Mouse (Mus musculus) stomach, embryonic 14.5 days (tissue): ENCODE measurements around the gene Ctnnal1. TPM values are rescaled to one million over a fixed set of nuclear protein-coding genes. Genes with fewer than 3 reads are reported as not detected.
"Not testable (repeated sequence)": the region's sequence is repeated elsewhere in the genome, so short reads cannot be mapped to it uniquely, and the experiment has no call there.

Source experiments
- ATAC-seq: fragments of 200-750 bp; cut with Nextera tagmentation; 2 replicates; pipeline ENCODE4 v1.8.0; 2017; ENCODE audit warnings: low read depth, moderate TSS enrichment; ENCODE audit not compliant: insufficient number of reproducible peaks, insufficient read depth, low FRiP score
- H3K27ac ChIP-seq: fragments of 300-500 bp; sonication (generic); 2 replicates; pipeline ENCODE4 v1.5.1; 2014; ENCODE audit warnings: mild to moderate bottlenecking, low read length, moderate library complexity, mixed read lengths
- H3K27me3 ChIP-seq: fragments of 300-500 bp; sonication (generic); 2 replicates; pipeline ENCODE4 v1.6.1; 2014; ENCODE audit warnings: low read length, control low read depth, mixed read lengths; ENCODE audit not compliant: control insufficient read depth, insufficient read depth
- H3K36me3 ChIP-seq: fragments of 300-500 bp; sonication (generic); 2 replicates; pipeline ENCODE4 v1.6.1; 2014; ENCODE audit warnings: mild to moderate bottlenecking, control low read depth, low read length, moderate library complexity, mixed read lengths; ENCODE audit not compliant: control insufficient read depth, insufficient read depth
- H3K4me1 ChIP-seq: fragments of 300-500 bp; sonication (generic); 2 replicates; pipeline ENCODE4 v1.6.1; 2014; ENCODE audit warnings: low read length, control low read depth, mixed read lengths; ENCODE audit not compliant: control insufficient read depth, insufficient read depth
- H3K4me2 ChIP-seq: fragments of 300-500 bp; sonication (generic); replicated peaks from 2 replicates; pipeline ENCODE4 v1.6.1; 2014; ENCODE audit warnings: low read depth, low read length, control low read depth
- H3K4me3 ChIP-seq: fragments of 300-500 bp; sonication (generic); 2 replicates; pipeline ENCODE4 v1.5.1; 2014; ENCODE audit warnings: low read depth, low read length, control low read depth
- H3K9ac ChIP-seq: fragments of 300-500 bp; sonication (generic); replicated peaks from 2 replicates; pipeline ENCODE4 v1.6.1; 2014; ENCODE audit warnings: low read depth, mild to moderate bottlenecking, control low read depth, low read length, moderate library complexity, mixed read lengths
- H3K9me3 ChIP-seq: fragments of 300-500 bp; sonication (generic); 2 replicates; pipeline ENCODE4 v1.6.1; 2016; ENCODE audit warnings: low read depth, low read length, control low read depth; ENCODE audit not compliant: control insufficient read depth
- WGBS: fragments of 180-500 bp; shearing (Covaris S2); extraction: QIAGEN DNeasy Blood & Tissue Kit; methylation state at CpG from one replicate; pipeline ENCODE4 v1.1.7; 2014; 5-methylcytosine and 5-hydroxymethylcytosine counted together
- polyA plus RNA-seq: library from polyadenylated mRNA; unstranded; fragments of >200 nt; fragmentation: Nextera tagmentation; extraction: Ambion mirVana; gene quantifications from 2 replicates; pipeline ENCODE4 v1.2.1, GENCODE M21; 2014

Ctnnal1 gene
- polyA plus RNA-seq, 1 experiment from 2014 or later: 26.7 TPM

DNA sequence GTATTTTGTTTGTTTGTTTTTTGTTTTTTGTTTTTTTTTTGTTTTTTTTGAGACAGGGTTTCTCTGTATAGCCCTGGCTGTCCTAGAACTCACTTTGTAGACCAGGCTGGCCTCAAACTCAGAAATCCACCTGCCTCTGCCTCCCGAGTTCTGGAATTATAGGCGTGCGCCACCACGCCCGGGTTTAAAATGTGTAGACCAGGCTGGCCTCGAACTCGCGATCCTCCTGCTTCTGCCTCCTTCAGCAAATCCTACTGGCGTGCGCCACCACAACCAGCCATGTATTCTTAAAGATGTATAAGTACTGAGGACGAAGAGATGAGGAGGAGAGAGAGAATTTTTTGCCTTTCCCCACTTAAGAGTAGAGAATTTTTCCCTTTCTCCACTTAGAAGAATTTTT, 5.6 kb upstream of the Ctnnal1 start:
- H3K27me3 ChIP-seq: not testable (repeated sequence)
- 96% methylated on average over 11 of the region's 11 CpGs for WGBS

GRCm38 (mm10) chr4:56867761-56868160, 2.8 kb upstream of the Ctnnal1 start:
- no peak overlapping the region for H3K4me2 ChIP-seq
- H3K27me3 ChIP-seq: no peaks in the 10 kb centered on the region
- 84% methylated on average over 5 of the region's 5 CpGs for WGBS
- no peak overlapping the region for H3K27ac ChIP-seq
- H3K9me3 ChIP-seq: peaks cover 3% of the 10 kb centered on the region; the same call in 1 of the 2 replicates
- peaks cover 3% of the 10 kb centered on the region for H3K36me3 ChIP-seq
- H3K4me1 ChIP-seq: no peaks in the 10 kb centered on the region; the same call in 1 of the 2 replicates
- no peak overlapping the region for H3K4me3 ChIP-seq
- H3K9ac ChIP-seq: no peak overlapping the region
- ATAC-seq: no peak

More for the DNA sequence above, 5.6 kb upstream of the Ctnnal1 start:
- not testable (repeated sequence) for H3K9me3 ChIP-seq, H3K4me3 ChIP-seq, H3K36me3 ChIP-seq, H3K9ac ChIP-seq, ATAC-seq, H3K4me2 ChIP-seq, H3K27ac ChIP-seq, H3K4me1 ChIP-seq

DNA sequence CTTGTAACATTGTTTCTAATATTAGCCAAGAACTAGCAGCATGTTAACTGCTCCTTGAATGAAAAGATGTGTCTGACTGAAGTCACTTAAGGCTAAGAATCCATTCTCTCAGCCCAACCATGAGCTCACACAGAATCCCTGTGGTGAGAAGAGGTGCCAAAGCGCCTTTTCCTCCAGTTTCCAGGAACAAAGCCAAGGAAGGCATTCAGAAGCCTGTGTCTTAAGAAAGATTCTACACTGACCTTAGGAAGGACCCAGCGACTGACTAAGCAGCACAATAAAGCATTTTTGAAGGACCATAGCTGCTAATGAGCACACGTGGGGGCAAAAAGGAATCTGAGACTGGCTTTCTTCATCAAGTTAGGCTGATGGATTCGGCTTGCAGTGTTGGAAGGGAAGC, 983 bp upstream of the Ctnnal1 start:
- ATAC-seq: no peak
- Histone ChIP-seq H3K9ac (no peak overlapping the region), H3K9me3 (no peaks in the 10 kb centered on the region; the same call in 1 of the 2 replicates), H3K4me3 (no peak overlapping the region), H3K36me3 (peaks cover 2% of the 10 kb centered on the region; the same call in 1 of the 2 replicates), H3K27ac (no peak overlapping the region), H3K4me2 (no peak overlapping the region), H3K27me3 (no peaks in the 10 kb centered on the region), H3K4me1 (no peaks in the 10 kb centered on the region; the same call in 1 of the 2 replicates)
- WGBS: 48% methylated on average over 4 of the region's 4 CpGs

- 0% methylated on average over 49 of the region's 49 CpGs for WGBS
- peak overlapping the region; percentile 93 for H3K4me2 ChIP-seq
- peak overlapping the region; percentile 77 for H3K4me3 ChIP-seq
- ATAC-seq: peak; percentile 36
- H3K27ac ChIP-seq: peak overlapping the region; percentile 77
- peak overlapping the region; percentile 74 for H3K9ac ChIP-seq
- no peaks in the 10 kb centered on the region for H3K9me3 ChIP-seq
- H3K36me3 ChIP-seq: no peaks in the 10 kb centered on the region
- no peaks in the 10 kb centered on the region; the same call in 1 of the 2 replicates for H3K4me1 ChIP-seq
- no peaks in the 10 kb centered on the region for H3K27me3 ChIP-seq
Measured at GRCm38 (mm10) chr4:56864417-56865001, 479 bp downstream of the Ctnnal1 start.

GRCm38 (mm10) chr4:56864016-56864415, 972 bp downstream of the Ctnnal1 start:
- peak overlapping the region; percentile 77; the same call in 1 of the 2 replicates for H3K27ac ChIP-seq
- no peaks in the 10 kb centered on the region for H3K9me3 ChIP-seq
- ATAC-seq: no peak
- peak overlapping the region; percentile 77 for H3K4me3 ChIP-seq
- H3K4me2 ChIP-seq: peak overlapping the region; percentile 93
- no peaks in the 10 kb centered on the region for H3K27me3 ChIP-seq
- no peaks in the 10 kb centered on the region; the same call in 1 of the 2 replicates for H3K4me1 ChIP-seq
- 33% methylated on average over 4 of the region's 4 CpGs for WGBS
- no peaks in the 10 kb centered on the region for H3K36me3 ChIP-seq
- no peak overlapping the region for H3K9ac ChIP-seq

- H3K4me1 ChIP-seq: no peaks in the 10 kb centered on the region; the same call in 1 of the 2 replicates
- no peaks in the 10 kb centered on the region for H3K9me3 ChIP-seq
- WGBS: 87% methylated on average over 4 of the region's 4 CpGs
- no peak for ATAC-seq
- no peak overlapping the region for H3K4me3 ChIP-seq
- no peak overlapping the region for H3K27ac ChIP-seq
- H3K27me3 ChIP-seq: no peaks in the 10 kb centered on the region
- no peaks in the 10 kb centered on the region for H3K36me3 ChIP-seq
- no peak overlapping the region for H3K4me2 ChIP-seq
- no peak overlapping the region for H3K9ac ChIP-seq
Measured at GRCm38 (mm10) chr4:56861551-56861950, 3.4 kb downstream of the Ctnnal1 start.

DNA sequence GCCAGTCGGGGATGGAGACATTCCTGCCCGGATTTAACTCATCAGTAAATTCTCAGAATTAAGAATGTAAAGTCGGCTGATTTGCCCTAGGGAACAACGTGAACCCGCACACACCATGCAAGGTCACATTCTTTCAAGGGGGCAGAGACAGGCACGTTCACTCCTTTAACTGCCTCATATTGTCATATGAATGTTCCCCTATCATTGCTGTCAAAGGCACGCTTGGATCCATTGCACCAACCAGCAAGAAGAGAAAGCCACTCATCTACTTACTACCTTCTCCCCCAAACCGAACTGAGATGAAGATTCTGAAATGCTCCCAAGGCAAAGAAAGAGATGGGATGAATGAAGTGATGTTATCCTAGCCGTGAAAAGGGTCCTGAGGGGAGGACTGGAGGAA, 6.3 kb downstream of the Ctnnal1 start:
- H3K36me3 ChIP-seq: no peaks in the 10 kb centered on the region
- ATAC-seq: no peak
- H3K9me3 ChIP-seq: no peaks in the 10 kb centered on the region
- H3K27me3 ChIP-seq: no peaks in the 10 kb centered on the region
- 80% methylated on average over 9 of the region's 9 CpGs for WGBS
- no peak overlapping the region for H3K4me3 ChIP-seq
- no peak overlapping the region for H3K27ac ChIP-seq
- no peak overlapping the region for H3K9ac ChIP-seq
- no peaks in the 10 kb centered on the region; the same call in 1 of the 2 replicates for H3K4me1 ChIP-seq
- H3K4me2 ChIP-seq: no peak overlapping the region

DNA sequence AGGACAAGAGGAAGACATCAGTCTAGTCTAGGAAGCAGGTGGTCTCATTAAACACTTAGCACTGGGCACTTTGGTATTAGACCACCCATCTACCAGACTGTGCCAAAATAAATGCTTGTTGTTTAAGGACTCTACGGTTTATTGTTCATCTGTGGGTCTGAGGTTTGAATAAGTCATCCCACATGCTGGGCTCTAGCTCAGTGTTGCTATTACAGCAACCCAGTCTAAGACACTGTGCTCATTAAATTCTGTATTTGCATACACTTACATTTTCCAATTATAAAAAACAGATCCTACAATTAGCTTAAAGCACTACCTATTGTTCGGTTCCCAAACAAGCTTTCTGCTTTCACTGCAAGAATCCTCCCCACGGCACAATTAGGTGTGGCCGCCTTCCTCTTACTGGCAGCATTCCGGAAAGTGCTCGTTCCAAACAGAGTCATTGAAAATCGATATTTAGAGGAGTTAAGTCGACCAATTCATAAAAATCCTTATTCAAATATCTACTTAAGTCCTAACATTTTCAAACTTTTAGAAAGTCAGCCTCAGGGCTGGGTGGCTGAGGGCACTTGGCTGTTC, 8.5 kb downstream of the Ctnnal1 start:
- WGBS: 72% methylated on average over 8 of the region's 8 CpGs
- Histone ChIP-seq H3K9ac (no peak overlapping the region), H3K4me1 (no peaks in the 10 kb centered on the region), H3K27ac (no peak overlapping the region), H3K4me2 (no peak overlapping the region), H3K27me3 (no peaks in the 10 kb centered on the region), H3K4me3 (no peak overlapping the region), H3K9me3 (no peaks in the 10 kb centered on the region), H3K36me3 (no peaks in the 10 kb centered on the region)
- ATAC-seq: no peak
